Mouse (Mus musculus) liver, postnatal 0 days (tissue): ENCODE measurements around the gene Leng1.

Source experiments
- CTCF ChIP-seq: sonication (generic); IDR thresholded peaks from 2 replicates; pipeline ENCODE4 v1.5.1; 2016; ENCODE audit warnings: antibody characterized with exemption, low read depth
- EP300 ChIP-seq: IDR thresholded peaks from 2 replicates; pipeline ENCODE4 v1.6.1; 2016; ENCODE audit warnings: antibody characterized with exemption, low read depth, mild to moderate bottlenecking

GRCm38 (mm10) chr7:3693809-3694075, 28.1 kb upstream of the Leng1 start:
- no peak for TF ChIP-seq CTCF
- TF ChIP-seq EP300, result no peak
